Comparison of ENCODE assay signal across 17 mouse cellular contexts in the genomic region with DNA sequence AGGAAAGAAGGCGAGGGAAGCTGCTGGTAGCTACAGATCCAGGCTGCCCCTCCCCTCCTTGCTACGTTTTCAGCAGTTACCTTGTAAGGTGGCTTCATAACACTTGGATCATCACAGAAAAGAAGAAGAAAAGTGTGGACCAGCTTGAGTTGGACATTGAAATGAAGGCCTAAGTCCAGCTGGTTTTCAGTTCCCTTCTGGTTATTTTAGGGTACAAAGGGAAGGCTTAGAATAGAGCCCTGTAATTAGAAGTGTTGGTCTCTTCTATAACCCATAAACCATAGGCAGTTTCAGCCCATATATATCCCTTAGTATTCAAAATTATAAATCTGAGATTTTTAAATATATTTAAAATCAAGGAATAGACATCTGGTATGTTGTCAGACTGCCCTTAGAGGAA. TPM values are rescaled to one million over a fixed set of nuclear protein-coding genes. Genes with fewer than 3 reads are reported as not detected.
"Had no signal": no experiment of that assay in that cellular context is flagged by ENCODE, and none has a peak within 500 bp of the region (broad histone marks: within the 10 kb centered on the region; RNA-seq: fewer than 3 reads in every experiment).

No protein-coding gene starts in this region.

- H3K9me3 ChIP-seq: midbrain, embryonic 10.5 days; midbrain, embryonic 12.5 days; neural tube, embryonic 12.5 days; stomach, embryonic 15.5 days had no signal

- H3K27ac ChIP-seq: midbrain, embryonic 10.5 days; midbrain, embryonic 12.5 days; neural tube, embryonic 12.5 days; stomach, embryonic 15.5 days; stomach, postnatal 0 days had no signal

- H3K4me3 ChIP-seq: midbrain, embryonic 10.5 days; midbrain, embryonic 12.5 days; neural tube, embryonic 12.5 days; stomach, embryonic 15.5 days had no signal

- H3K9ac ChIP-seq: lung, embryonic 14.5 days; midbrain, embryonic 12.5 days; neural tube, embryonic 12.5 days; stomach, embryonic 15.5 days had no signal

- DNase-seq: lung, adult 18-20 months; lung, embryonic 14.5 days; lung, postnatal 10 days; lung, postnatal 4 days; midbrain, embryonic 14.5 days; right cerebral cortex, postnatal 14 days; thymus, adult 2 months; thymus, postnatal 25 days; thymus, postnatal 4 days had no signal

- H3K4me2 ChIP-seq: lung, embryonic 14.5 days; midbrain, embryonic 12.5 days; neural tube, embryonic 12.5 days; stomach, embryonic 15.5 days had no signal

- ATAC-seq: midbrain, embryonic 16.5 days had no signal

- H3K27me3 ChIP-seq: neural tube, embryonic 12.5 days; stomach, embryonic 15.5 days had no signal

- H3K4me1 ChIP-seq: midbrain, embryonic 10.5 days; midbrain, embryonic 12.5 days; neural tube, embryonic 12.5 days; stomach, embryonic 15.5 days had no signal

RNA-seq across cellular contexts. Expression of a gene that starts 8.1 kb away (rescaled TPM):
- total RNA-seq: megakaryocyte, adult 5-6 weeks; neutrophil, adult 5-6 weeks had no signal
